Mouse (Mus musculus) ES-E14 (cell line): Measurements from ENCODE around the gene Rps18.

ENCODE experiments used
- CHD2 ChIP-seq: IDR thresholded peaks from 2 replicates; pipeline ENCODE4 v1.6.1; 2014; ENCODE audit warnings: mild to moderate bottlenecking, low read depth, low read length, inconsistent platforms
- HCFC1 ChIP-seq: IDR thresholded peaks from 2 replicates; pipeline ENCODE4 v1.6.1; 2012; ENCODE audit warnings: low read length, inconsistent platforms, borderline replicate concordance; ENCODE audit not compliant: insufficient read depth
- MAFK ChIP-seq: IDR thresholded peaks from 2 replicates; pipeline ENCODE4 v1.6.1; 2014; ENCODE audit warnings: mild to moderate bottlenecking, low read depth, low read length, inconsistent platforms; ENCODE audit not compliant: insufficient read depth
- ZC3H11A ChIP-seq: IDR thresholded peaks from 2 replicates; pipeline ENCODE4 v1.6.1; 2012; ENCODE audit warnings: low read depth, mild to moderate bottlenecking, inconsistent platforms, low read length, borderline replicate concordance
- ZNF384 ChIP-seq: IDR thresholded peaks from 2 replicates; pipeline ENCODE4 v1.6.1; 2012; ENCODE audit warnings: low read depth, low read length, inconsistent platforms

DNA sequence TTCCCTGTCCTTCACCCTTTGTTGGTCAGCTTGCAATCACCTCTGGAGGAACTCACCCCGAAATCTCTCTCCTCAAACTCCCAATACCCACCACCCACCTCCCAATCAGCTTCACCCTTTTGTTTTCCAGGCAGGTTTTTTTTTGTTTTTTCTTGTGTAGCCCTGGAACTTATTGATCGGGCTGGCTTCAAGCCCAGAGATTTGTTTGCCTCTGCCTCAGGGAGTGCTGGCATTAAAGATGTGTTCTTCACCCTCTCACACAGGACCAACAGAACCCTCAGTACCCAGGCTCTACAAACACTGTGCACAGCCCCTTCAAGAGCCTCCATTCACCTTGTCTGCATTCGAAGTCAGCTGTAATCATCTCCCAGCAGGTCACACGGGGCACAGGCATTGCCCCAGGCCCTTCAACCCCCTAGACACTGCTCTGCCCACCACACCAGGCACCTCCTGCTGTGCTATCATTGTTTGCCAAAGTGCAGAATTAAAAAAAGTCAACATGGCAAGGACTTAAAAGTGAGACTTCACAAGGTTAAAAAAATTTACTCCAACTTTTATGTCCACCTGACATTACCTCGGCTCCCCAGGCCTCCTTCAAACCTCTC is 1.7 kb downstream of the Rps18 start:
- TF ChIP-seq ZNF384 (no peak), HCFC1 (no peak), ZC3H11A (no peak), MAFK (no peak), CHD2 (no peak)
